Mouse (Mus musculus): ENCODE data around the gene Stard3.

DNA sequence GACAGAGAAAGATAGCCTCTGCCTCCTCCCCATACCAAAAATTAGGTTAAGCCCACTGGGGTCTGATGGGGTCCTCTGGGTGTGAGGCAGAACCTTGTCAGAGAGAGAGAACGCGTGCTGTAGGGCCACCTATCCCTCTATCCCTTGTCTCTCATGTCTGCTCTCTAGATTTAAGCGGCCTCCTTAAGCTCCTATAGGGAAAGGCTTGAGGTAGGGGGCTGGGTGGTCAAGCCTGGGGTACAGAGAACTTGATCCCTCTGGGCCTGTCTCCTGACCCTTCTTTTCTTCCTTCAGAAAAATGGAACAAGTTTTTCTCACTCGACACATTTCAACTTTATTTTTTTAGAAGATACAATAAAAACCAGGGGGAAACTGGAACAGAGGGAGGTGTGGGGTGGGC, 25.3 kb upstream of the Stard3 start:
- no peak for TF ChIP-seq CTCF (IDR thresholded peaks at IDR 0.05; ENCODE audit: borderline replicate concordance, control insufficient read depth, extremely low read depth, insufficient read depth, low read length, poor library complexity)
- no peak for TF ChIP-seq POLR2A (IDR thresholded peaks at IDR 0.05; ENCODE audit: control insufficient read depth, extremely low read depth, insufficient read depth, low read length, poor library complexity)

All from thymus, adult 2 months (tissue).